Mouse (Mus musculus): Measurements from ENCODE around the gene Slc9a8.

Slc9a8 gene

GRCm38 (mm10) chr2:167415970-167416563 lies 5.4 kb upstream of the Slc9a8 start:
- no peak for DNase-seq (ENCODE audit: low spot score)

GRCm38 (mm10) chr2:167417048-167417447 lies 4.5 kb upstream of the Slc9a8 start:
- no peak for DNase-seq (ENCODE audit: low spot score)

- DNase-seq (ENCODE audit: low spot score): peak; percentile 38
These were observed 3.8 kb upstream of the Slc9a8 start for GRCm38 (mm10) chr2:167417694-167418093.

GRCm38 (mm10) chr2:167419204-167419603 lies 2.3 kb upstream of the Slc9a8 start:
- no peak for DNase-seq (ENCODE audit: low spot score)

- DNase-seq (ENCODE audit: low spot score): no peak
These were observed 686 bp upstream of the Slc9a8 start for GRCm38 (mm10) chr2:167420811-167421241.

GRCm38 (mm10) chr2:167422150-167422470 lies 598 bp downstream of the Slc9a8 start:
- DNase-seq (ENCODE audit: low spot score): no peak

- DNase-seq (ENCODE audit: low spot score): no peak
These were observed 1.6 kb downstream of the Slc9a8 start for GRCm38 (mm10) chr2:167423031-167423611.

GRCm38 (mm10) chr2:167424040-167424439 lies 2.5 kb downstream of the Slc9a8 start:
- no peak for DNase-seq (ENCODE audit: low spot score)

- no peak for DNase-seq (ENCODE audit: low spot score)
These were observed 3.0 kb downstream of the Slc9a8 start for GRCm38 (mm10) chr2:167424516-167424915.

- no peak for DNase-seq (ENCODE audit: low spot score)
These were observed 3.9 kb downstream of the Slc9a8 start for GRCm38 (mm10) chr2:167425407-167425806.

GRCm38 (mm10) chr2:167429596-167429995 lies 8.1 kb downstream of the Slc9a8 start:
- no peak for DNase-seq (ENCODE audit: low spot score)

- no peak for DNase-seq (ENCODE audit: low spot score)
These were observed 9.4 kb downstream of the Slc9a8 start for GRCm38 (mm10) chr2:167430737-167431417.

GRCm38 (mm10) chr2:167431418-167431776 lies 9.9 kb downstream of the Slc9a8 start:
- no peak for DNase-seq (ENCODE audit: low spot score)

GRCm38 (mm10) chr2:167434570-167434969 lies 13.1 kb downstream of the Slc9a8 start:
- no peak for DNase-seq (ENCODE audit: low spot score)

- DNase-seq (ENCODE audit: low spot score): no peak
These were observed 14.1 kb downstream of the Slc9a8 start for GRCm38 (mm10) chr2:167435631-167436030.

GRCm38 (mm10) chr2:167436371-167436770 lies 14.9 kb downstream of the Slc9a8 start:
- DNase-seq (ENCODE audit: low spot score): no peak

- no peak for DNase-seq (ENCODE audit: low spot score)
These were observed 17.9 kb downstream of the Slc9a8 start for GRCm38 (mm10) chr2:167439422-167439821.

GRCm38 (mm10) chr2:167443411-167444193 lies 22.1 kb downstream of the Slc9a8 start:
- DNase-seq (ENCODE audit: low spot score): no peak

- no peak for DNase-seq (ENCODE audit: low spot score)
These were observed 24.6 kb downstream of the Slc9a8 start for GRCm38 (mm10) chr2:167445911-167446780.

GRCm38 (mm10) chr2:167447207-167447606 lies 25.7 kb downstream of the Slc9a8 start:
- no peak for DNase-seq (ENCODE audit: low spot score)

- DNase-seq (ENCODE audit: low spot score): no peak
These were observed 26.1 kb downstream of the Slc9a8 start for GRCm38 (mm10) chr2:167447629-167448028.

Measured in urinary bladder, postnatal 10 days (tissue).